Mouse (Mus musculus) layer of hippocampus, adult 18-20 months (tissue): ENCODE results near the gene Sstr2. TPM values are rescaled to one million over a fixed set of nuclear protein-coding genes. Genes with fewer than 3 reads are reported as not detected.

Experiments used
- DNase-seq, 2 experiments: peaks; one replicate each; pipeline ENCODE4 v3.0.0; 2022; ENCODE audit warnings: low spot score in 2 of 2
- total RNA-seq, 2 experiments: library from RNA; stranded (reverse); gene quantifications; 2 replicates each; pipeline ENCODE4 v1.2.3; 2021

Gene Sstr2
- total RNA-seq, 2 experiments from 2014 or later = 19.5 to 26.1 TPM

- no peak for DNase-seq
Measured at GRCm38 (mm10) chr11:113619420-113620080, 408 bp downstream of the Sstr2 start.

- DNase-seq = no peak
Measured at GRCm38 (mm10) chr11:113621001-113621400, 1.9 kb downstream of the Sstr2 start.

DNA sequence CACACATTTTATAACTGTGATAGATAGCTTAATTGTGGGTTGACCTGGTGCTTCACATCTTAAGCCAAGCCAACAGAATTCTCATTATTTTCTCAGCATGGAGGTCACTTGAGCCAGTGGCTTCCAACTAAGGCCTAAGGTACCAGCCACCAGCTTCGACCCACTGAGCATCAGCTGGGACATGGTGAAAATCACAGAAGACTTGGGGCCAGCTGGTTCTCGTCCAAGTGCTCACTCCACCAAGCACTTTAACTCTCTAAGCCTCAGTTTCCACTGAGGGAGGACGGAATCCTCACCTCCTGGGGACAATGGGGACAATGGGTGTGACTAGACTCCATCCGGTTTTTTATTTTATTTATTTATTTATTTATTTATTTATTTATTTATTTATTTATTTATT, 2.9 kb downstream of the Sstr2 start:
- DNase-seq = no peak

DNA sequence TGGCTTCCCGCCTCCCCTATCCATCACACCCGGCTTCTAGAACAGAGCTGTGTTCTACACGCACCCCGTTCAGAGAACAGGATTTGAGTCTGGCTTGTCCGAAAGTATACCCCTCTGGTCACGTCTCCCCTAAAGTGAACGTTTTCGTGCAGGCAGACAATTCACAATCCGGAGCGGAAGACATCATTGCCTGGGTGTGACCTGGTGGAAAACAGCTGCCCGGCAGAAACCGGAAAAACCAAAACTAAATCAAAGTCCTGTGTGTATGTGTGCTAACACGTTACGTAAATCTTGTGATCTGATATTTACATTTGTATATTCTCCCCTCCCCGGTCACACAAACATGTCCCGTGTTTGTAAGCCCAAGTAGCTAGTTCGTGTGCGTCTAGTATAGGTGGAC, 6.3 kb downstream of the Sstr2 start:
- no peak for DNase-seq

- no peak for DNase-seq
Measured at GRCm38 (mm10) chr11:113627785-113628184, 8.6 kb downstream of the Sstr2 start.

DNA sequence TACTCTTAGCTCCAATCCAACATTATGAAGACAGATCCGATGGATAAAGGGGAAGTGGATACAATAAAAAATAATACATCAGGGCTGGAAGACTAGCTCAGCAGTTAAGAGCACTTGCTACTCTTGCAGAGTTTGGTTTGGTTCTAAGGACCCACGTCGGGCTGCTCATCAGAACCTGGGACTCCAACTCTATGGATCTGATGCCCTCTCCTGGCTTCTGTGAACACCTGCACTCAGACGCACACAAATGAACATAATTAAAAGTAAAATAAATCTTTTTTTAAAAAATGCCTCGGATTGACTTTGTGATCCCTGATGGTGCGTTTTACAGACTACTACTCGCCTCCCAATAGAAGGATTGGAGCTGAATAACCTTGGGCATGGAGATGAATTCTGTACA, 11.5 kb downstream of the Sstr2 start:
- no peak for DNase-seq

GRCm38 (mm10) chr11:113631302-113631701, 12.2 kb downstream of the Sstr2 start:
- DNase-seq = no peak

DNA sequence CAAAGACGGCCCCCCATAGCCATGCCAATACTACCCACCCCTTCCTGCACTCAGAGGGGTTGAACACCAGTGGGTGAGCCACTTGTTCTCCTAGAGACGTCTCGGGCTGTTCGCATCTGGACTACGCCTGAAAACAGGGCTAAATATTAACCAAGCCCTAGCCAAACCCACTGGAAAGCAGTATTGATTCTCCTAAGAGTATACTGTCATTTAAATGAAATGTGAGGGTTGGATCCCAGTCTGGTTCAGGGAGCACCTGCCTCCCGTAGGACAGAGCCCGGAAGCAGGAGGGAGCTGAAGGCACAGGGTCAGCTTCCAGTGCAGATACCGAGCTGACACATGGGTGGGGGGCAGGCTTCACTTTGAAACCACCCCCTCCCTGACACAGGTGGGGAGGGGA, 12.7 kb downstream of the Sstr2 start:
- no peak for DNase-seq

GRCm38 (mm10) chr11:113632303-113632702, 13.2 kb downstream of the Sstr2 start:
- DNase-seq = no peak

GRCm38 (mm10) chr11:113633398-113633797, 14.3 kb downstream of the Sstr2 start:
- DNase-seq = no peak

GRCm38 (mm10) chr11:113634699-113635121, 15.6 kb downstream of the Sstr2 start:
- no peak for DNase-seq

DNA sequence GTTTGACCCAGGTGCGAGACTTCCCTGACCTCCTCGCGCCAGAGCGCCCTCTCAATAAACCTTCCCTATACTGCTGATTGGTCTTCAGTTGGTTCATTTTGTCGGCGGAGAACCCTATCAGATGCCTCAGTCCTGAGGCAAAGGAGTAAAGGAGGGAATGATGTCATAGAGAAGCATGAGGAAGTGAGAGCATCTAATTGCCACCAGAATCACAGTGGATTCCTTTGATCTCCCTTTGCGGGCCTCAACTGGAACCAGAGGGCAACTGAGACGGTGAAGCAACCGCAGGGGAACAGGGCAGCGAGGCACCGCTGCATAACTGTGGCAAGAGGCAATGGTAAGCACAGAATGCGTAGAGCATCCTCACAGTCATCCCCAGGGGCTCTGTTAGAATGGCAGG, 19.5 kb downstream of the Sstr2 start:
- DNase-seq = no peak

DNA sequence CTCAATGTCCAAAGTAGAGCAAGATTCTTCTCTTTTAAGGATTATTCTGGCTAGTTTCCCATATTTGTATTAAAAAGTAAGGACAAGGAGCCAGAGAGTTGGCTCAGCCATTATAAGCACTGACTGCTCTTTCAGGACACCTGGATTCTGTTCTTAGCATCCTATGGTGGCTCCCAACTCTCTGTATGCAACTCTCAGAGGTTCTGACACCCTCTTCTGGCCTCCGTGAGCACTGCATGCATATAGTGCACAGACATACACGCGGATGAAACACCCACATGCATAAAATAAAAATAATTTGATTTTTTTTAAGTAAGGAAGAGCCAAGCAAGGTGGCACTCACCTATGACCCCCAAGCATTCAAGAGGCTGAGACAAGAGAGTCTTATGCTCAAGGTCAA, 26.0 kb downstream of the Sstr2 start:
- DNase-seq = no peak

- peak; percentile 77 to 85 for DNase-seq
Measured at GRCm38 (mm10) chr11:113648152-113648551, 29.0 kb downstream of the Sstr2 start.

GRCm38 (mm10) chr11:113648690-113649352, 29.7 kb downstream of the Sstr2 start, which contains the start of gene Cog1:
Cog1 (plus strand) TSS chr11:113649169.
- DNase-seq = no peak

DNA sequence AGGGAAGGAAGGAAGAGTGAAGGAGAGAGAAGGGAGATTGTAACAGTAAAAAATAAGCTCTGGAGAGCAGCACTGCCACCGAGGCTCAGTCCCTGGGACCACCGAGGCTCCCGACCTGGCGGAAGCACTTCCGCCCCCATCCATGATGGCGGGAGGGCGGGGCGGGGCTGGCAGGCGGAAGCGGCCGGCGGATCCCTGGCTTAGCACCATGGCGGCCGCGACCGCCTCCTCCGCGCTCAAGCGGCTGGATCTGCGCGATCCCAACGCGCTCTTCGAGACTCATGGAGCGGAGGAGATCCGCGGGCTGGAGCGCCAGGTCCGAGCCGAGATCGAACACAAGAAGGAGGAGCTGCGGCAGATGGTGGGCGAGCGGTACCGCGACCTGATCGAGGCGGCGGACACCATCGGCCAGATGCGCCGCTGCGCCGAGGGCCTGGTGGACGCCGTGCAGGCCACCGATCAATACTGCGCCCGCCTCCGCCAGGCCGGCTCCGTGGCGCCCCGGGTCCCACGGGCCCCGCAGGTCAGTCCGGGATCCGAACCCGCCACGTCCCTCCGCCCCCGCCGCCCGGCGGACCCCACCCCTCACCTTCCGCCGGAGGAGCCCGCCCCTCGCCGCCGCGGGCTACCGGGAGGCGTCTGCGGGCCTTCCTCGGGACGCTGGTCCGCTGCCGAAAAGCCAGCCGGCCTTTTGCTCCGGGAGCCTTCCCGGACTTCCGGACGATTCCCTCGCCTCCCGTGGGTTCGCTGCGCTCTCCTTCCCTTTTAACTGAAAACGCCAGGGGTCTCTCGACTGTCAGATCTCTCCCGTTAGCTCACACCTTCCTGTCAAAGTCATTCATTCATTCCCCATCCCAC, 30.4 kb downstream of the Sstr2 start, which contains the start of gene Slc39a11:
TSS of gene Slc39a11 (minus strand) at position 727 of the 858 bp plus-strand sequence.
- peak in 1 of 2 experiments; percentile 69 for DNase-seq

DNA sequence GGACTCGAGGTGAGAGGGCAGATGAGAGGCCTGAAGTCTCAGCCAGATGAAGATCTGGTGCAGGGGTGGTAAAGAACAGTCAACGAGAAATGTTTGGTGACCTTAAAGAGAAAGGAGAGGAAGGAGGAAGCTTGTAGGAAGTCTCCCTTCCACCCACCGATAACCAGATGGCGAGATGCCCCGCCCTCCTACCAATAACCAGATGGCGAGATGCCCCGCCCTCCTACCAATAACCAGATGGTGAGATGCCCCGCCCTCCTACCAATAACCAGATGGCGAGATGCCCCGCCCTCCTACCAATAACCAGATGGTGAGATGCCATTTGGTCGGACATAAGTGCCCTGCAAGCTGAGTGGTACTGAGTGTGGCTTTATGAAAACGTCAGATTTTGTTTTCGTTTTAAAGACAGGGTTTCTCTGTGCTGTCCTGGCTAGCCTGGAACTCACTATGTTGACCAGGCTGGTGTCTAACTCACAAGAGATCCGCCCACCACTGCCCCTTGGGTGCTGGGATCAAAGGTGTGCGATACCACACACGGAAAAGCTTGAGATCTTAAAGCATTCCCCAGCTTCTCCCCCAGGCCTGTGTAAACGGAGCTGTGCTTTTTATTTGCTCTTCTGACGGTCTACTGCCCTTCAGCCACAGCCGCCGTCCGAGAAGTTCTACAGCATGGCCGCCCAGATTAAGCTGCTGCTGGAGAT, 32.2 kb downstream of the Sstr2 start:
- peak in 1 of 2 experiments; percentile 59 for DNase-seq

DNA sequence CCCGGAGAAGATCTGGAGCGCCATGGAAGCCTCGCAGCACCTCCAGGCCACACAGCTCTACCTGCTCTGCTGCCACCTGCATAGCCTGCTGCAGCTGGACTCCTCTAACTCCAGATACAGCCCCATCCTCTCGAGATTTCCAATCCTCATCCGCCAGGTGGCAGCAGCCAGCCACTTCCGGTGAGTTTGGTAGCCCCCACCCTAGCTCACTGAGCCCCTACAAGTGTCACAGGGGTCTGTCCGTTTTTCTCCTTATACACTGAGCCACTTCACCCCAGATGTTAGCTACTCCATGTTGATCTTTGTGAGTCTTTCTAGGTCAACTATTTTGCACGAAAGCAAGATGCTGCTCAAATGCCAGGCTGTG, 32.7 kb downstream of the Sstr2 start:
- peak in 1 of 2 experiments; percentile 55 for DNase-seq

DNA sequence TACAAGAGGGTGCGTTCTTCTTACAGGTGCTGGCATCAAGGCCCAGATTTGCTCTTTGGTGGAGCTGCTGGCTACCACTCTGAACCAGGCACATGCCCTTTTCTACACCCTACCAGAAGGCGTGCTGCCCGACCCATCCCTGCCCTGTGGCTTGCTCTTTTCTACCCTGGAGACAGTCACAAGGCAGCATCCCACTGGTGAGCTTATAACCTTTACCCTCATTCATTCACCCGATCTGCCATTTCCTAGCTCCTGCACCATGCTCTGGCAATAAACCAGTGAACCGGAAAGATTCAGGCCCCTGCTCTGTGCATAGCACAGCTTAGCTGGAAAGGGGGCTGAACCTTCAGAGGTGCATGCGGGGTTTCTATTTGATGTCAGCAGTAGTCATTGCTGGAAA, 33.4 kb downstream of the Sstr2 start:
- no peak for DNase-seq

DNA sequence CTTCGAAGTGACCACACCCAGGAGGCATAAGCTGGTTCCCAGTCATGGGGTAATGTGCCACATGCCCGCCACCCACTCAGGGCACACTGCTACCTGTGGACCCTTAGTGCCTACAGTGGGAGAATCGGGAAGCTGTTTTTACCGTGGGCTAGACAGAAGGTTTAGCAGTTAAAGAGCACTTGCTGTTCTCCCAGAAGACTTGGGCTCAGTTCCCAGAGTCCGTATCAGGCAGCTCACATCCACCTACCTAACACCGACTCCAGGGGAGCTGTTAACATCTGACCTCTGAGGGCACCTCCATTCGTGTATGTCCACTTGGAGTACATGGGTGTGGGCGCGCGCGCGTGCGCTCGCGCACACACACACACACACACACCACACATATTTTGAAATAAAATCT, 35.0 kb downstream of the Sstr2 start:
- no peak for DNase-seq

DNA sequence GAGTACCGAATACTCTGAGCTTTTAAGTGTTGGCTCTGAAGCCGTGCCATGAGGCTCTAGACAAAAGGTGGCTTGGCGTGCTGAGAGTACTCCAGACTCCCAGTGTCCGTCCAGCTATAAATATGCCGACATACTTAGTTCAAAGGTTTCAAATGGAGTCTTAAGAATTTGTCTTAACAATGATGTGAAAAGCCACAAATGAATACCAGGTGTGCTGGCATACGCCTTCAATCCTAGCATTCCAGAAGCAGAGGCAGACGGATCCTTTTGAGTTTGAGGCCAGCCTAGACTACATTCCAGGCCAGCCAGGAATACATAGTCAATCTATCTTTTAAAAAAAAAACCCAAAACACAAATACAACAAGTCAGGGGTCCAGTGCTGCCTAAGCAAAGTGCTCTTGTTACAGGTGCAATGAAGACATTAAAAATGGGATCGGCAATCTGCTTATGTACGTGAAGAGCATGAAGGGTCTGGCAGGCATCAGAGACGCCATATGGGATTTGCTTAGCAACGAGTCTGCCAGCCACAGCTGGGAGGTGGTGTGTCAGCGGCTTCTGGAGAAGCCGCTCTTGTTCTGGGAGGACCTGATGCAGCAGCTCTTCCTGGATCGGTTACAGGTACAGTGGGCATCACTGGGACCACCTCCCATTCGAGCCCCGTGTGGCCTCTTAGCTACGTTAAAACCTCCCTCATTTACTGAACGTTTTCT, 35.6 kb downstream of the Sstr2 start:
- DNase-seq = peak in 1 of 2 experiments; percentile 64
